Mouse (Mus musculus): Measurements from ENCODE around the gene Ptch1. TPM values are rescaled to one million over a fixed set of nuclear protein-coding genes. Genes with fewer than 3 reads are reported as not detected.

Ptch1 gene
- polyA plus RNA-seq, 1 experiment from 2014 or later = 25.6 TPM

DNA sequence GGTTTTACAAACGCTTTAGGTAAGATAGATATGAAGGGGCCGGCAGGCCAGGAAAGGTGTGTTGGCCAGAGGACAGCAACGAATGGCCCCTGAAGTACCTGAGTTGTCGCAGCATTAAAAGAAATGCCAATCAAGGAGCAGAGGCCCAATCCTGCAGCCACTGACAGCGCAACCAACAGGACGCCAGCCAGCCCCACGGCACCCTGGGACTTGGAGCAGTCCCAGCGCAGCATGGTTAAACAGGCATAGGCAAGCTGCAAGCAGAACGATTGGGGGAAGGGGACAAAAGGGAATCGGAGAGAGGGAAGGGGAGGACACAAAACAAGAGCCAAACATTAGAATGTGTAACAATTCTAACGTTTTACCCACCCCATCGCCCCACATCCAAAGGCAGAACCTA is 32.8 kb downstream of the Ptch1 start:
- H3K27me3 ChIP-seq (ENCODE audit: control insufficient read depth, insufficient read depth, low read length) = no peaks in the 10 kb centered on the region
- no peak for ATAC-seq (ENCODE audit: insufficient number of reproducible peaks, low FRiP score, low TSS enrichment, low read depth)
- no peak for DNase-seq (ENCODE audit: low spot score)
- 91% methylated on average over 12 of the region's 12 CpGs for WGBS
- no peak overlapping the region for H3K4me2 ChIP-seq (ENCODE audit: low read depth, severe bottlenecking)
- H3K4me1 ChIP-seq (ENCODE audit: control insufficient read depth, insufficient read depth, low read length) = peaks cover 40% of the 10 kb centered on the region
- no peak overlapping the region for H3K27ac ChIP-seq (replicated peaks; ENCODE audit: low read depth, low read length)
- no peak overlapping the region for H3K4me3 ChIP-seq (ENCODE audit: low read depth, low read length)
- H3K9me3 ChIP-seq (ENCODE audit: control insufficient read depth, low read length) = no peaks in the 10 kb centered on the region
- H3K36me3 ChIP-seq (ENCODE audit: control insufficient read depth, insufficient read depth, low read length) = peaks cover 26% of the 10 kb centered on the region
- H3K9ac ChIP-seq (ENCODE audit: low read length) = no peak overlapping the region

DNA sequence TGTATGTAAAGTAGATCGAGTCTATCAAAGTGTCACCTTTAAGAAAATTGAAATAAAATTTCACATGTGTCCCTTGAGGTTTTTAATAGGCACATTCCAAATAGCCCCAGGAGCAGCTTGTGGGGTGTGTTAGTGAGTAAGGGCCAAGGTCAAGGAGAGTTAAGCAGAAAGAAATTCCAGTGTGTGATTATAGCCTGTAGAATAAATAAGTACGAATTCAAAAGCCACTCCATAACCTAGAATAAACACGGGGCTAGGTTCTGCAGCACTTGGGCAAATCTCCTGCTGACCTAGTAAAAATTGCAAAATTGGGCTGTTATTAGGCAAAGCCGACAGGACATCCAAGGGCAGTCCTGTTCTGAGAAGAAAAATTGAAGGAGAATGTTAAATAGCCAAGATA is 38.4 kb downstream of the Ptch1 start:
- ATAC-seq (ENCODE audit: insufficient number of reproducible peaks, low FRiP score, low TSS enrichment, low read depth) (no peak), DNase-seq (ENCODE audit: low spot score) (no peak)
- WGBS = 72% methylated on average over 4 of the region's 4 CpGs
- no peaks in the 10 kb centered on the region for H3K27me3 ChIP-seq (ENCODE audit: control insufficient read depth, insufficient read depth, low read length)
- peaks cover 16% of the 10 kb centered on the region for H3K4me1 ChIP-seq (ENCODE audit: control insufficient read depth, insufficient read depth, low read length)
- no peaks in the 10 kb centered on the region for H3K9me3 ChIP-seq (ENCODE audit: control insufficient read depth, low read length)
- no peak overlapping the region for H3K4me2 ChIP-seq (ENCODE audit: low read depth, severe bottlenecking)
- H3K27ac ChIP-seq (replicated peaks; ENCODE audit: low read depth, low read length) = no peak overlapping the region
- peaks cover 55% of the 10 kb centered on the region for H3K36me3 ChIP-seq (ENCODE audit: control insufficient read depth, insufficient read depth, low read length)
- H3K4me3 ChIP-seq (ENCODE audit: low read depth, low read length) = no peak overlapping the region
- no peak overlapping the region for H3K9ac ChIP-seq (ENCODE audit: low read length)

GRCm38 (mm10) chr13:63530857-63531256 is 42.5 kb downstream of the Ptch1 start:
- no peak overlapping the region for H3K27ac ChIP-seq (replicated peaks; ENCODE audit: low read depth, low read length)
- H3K4me3 ChIP-seq (ENCODE audit: low read depth, low read length) = no peak overlapping the region
- no peaks in the 10 kb centered on the region for H3K27me3 ChIP-seq (ENCODE audit: control insufficient read depth, insufficient read depth, low read length)
- WGBS = 82% methylated on average over 9 of the region's 9 CpGs
- H3K9ac ChIP-seq (ENCODE audit: low read length) = no peak overlapping the region
- no peak for DNase-seq (ENCODE audit: low spot score)
- ATAC-seq (ENCODE audit: insufficient number of reproducible peaks, low FRiP score, low TSS enrichment, low read depth) = no peak
- peaks cover 48% of the 10 kb centered on the region for H3K4me1 ChIP-seq (ENCODE audit: control insufficient read depth, insufficient read depth, low read length)
- H3K9me3 ChIP-seq (ENCODE audit: control insufficient read depth, low read length) = no peaks in the 10 kb centered on the region
- H3K36me3 ChIP-seq (ENCODE audit: control insufficient read depth, insufficient read depth, low read length) = peaks cover 41% of the 10 kb centered on the region
- no peak overlapping the region for H3K4me2 ChIP-seq (ENCODE audit: low read depth, severe bottlenecking)

- ATAC-seq (ENCODE audit: insufficient number of reproducible peaks, low FRiP score, low TSS enrichment, low read depth) (no peak), DNase-seq (ENCODE audit: low spot score) (no peak)
- H3K36me3 ChIP-seq (ENCODE audit: control insufficient read depth, insufficient read depth, low read length) = peaks cover 41% of the 10 kb centered on the region
- H3K9me3 ChIP-seq (ENCODE audit: control insufficient read depth, low read length) = no peaks in the 10 kb centered on the region
- no peak overlapping the region for H3K9ac ChIP-seq (ENCODE audit: low read length)
- H3K4me2 ChIP-seq (ENCODE audit: low read depth, severe bottlenecking) = no peak overlapping the region
- WGBS = 46% methylated on average over 3 of the region's 3 CpGs
- H3K27ac ChIP-seq (replicated peaks; ENCODE audit: low read depth, low read length) = no peak overlapping the region; the same call in 1 of the 2 replicates
- H3K4me3 ChIP-seq (ENCODE audit: low read depth, low read length) = no peak overlapping the region
- H3K27me3 ChIP-seq (ENCODE audit: control insufficient read depth, insufficient read depth, low read length) = no peaks in the 10 kb centered on the region
- peaks cover 49% of the 10 kb centered on the region for H3K4me1 ChIP-seq (ENCODE audit: control insufficient read depth, insufficient read depth, low read length)
These were observed 43.0 kb downstream of the Ptch1 start for GRCm38 (mm10) chr13:63530371-63530764.

DNA sequence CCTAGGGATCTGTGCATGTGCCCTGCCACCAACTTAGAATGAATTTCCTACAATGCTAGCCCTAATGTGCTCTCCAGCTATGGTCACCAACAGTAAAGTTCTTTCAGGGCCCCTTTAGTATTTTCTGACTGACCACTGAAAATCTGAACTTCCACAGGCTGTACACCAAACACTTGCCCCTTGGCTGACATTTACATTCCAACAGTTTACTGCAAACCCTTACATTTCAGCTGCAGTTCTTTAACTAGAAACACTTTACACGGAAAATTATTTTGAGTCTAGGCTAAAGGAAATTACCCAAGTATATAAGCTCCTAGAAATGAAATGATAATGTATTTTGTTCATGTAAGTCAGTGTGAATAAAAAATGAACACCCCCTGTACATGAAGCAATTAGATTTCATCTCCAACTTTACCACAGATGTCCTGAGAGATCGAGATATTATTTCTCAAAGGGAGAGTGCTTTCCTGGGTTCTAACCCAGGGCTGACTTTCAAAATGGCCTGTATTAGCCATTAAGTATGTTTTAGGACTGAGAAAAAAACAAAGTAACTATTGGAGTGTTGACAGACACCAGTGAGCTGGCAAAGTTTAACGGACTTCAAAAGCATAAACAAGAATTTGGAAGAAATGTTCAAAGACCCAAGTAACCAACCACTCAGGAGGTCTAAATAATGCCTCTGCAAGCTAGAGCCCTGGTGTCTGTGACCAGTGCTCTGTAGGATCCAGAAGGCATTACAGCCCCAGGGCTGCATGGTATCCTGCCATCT is 43.6 kb downstream of the Ptch1 start:
- Histone ChIP-seq H3K9ac (ENCODE audit: low read length) (no peak overlapping the region), H3K9me3 (ENCODE audit: control insufficient read depth, low read length) (no peaks in the 10 kb centered on the region), H3K27ac (replicated peaks; ENCODE audit: low read depth, low read length) (peak overlapping the region; percentile 70; the same call in 1 of the 2 replicates), H3K27me3 (ENCODE audit: control insufficient read depth, insufficient read depth, low read length) (no peaks in the 10 kb centered on the region), H3K4me3 (ENCODE audit: low read depth, low read length) (no peak overlapping the region), H3K4me2 (ENCODE audit: low read depth, severe bottlenecking) (no peak overlapping the region), H3K36me3 (ENCODE audit: control insufficient read depth, insufficient read depth, low read length) (peaks cover 38% of the 10 kb centered on the region), H3K4me1 (ENCODE audit: control insufficient read depth, insufficient read depth, low read length) (peaks cover 55% of the 10 kb centered on the region)
- DNase-seq (ENCODE audit: low spot score) (no peak), ATAC-seq (ENCODE audit: insufficient number of reproducible peaks, low FRiP score, low TSS enrichment, low read depth) (no peak)
- whole genome bisulfite sequencing = 47% methylated on average over 3 of the region's 3 CpGs

- Histone ChIP-seq H3K4me1 (ENCODE audit: control insufficient read depth, insufficient read depth, low read length) (peaks cover 64% of the 10 kb centered on the region), H3K4me2 (ENCODE audit: low read depth, severe bottlenecking) (peak overlapping the region; percentile 2; the same call in 1 of the 2 replicates), H3K4me3 (ENCODE audit: low read depth, low read length) (no peak overlapping the region), H3K9ac (ENCODE audit: low read length) (no peak overlapping the region), H3K27ac (replicated peaks; ENCODE audit: low read depth, low read length) (peak overlapping the region; percentile 70), H3K36me3 (ENCODE audit: control insufficient read depth, insufficient read depth, low read length) (peaks cover 32% of the 10 kb centered on the region), H3K27me3 (ENCODE audit: control insufficient read depth, insufficient read depth, low read length) (no peaks in the 10 kb centered on the region), H3K9me3 (ENCODE audit: control insufficient read depth, low read length) (no peaks in the 10 kb centered on the region)
- peak; percentile 39 for DNase-seq (ENCODE audit: low spot score)
- peak; percentile 52; the same call in 1 of the 2 replicates for ATAC-seq (ENCODE audit: insufficient number of reproducible peaks, low FRiP score, low TSS enrichment, low read depth)
- 8% methylated on average over 2 of the region's 2 CpGs for WGBS
These were observed 44.5 kb downstream of the Ptch1 start for GRCm38 (mm10) chr13:63528852-63529251.

- Histone ChIP-seq H3K4me1 (ENCODE audit: control insufficient read depth, insufficient read depth, low read length) (peaks cover 68% of the 10 kb centered on the region), H3K4me2 (ENCODE audit: low read depth, severe bottlenecking) (peak overlapping the region; percentile 2; the same call in 1 of the 2 replicates), H3K9ac (ENCODE audit: low read length) (no peak overlapping the region), H3K4me3 (ENCODE audit: low read depth, low read length) (no peak overlapping the region), H3K36me3 (ENCODE audit: control insufficient read depth, insufficient read depth, low read length) (peaks cover 26% of the 10 kb centered on the region), H3K27ac (replicated peaks; ENCODE audit: low read depth, low read length) (peak overlapping the region; percentile 70), H3K27me3 (ENCODE audit: control insufficient read depth, insufficient read depth, low read length) (no peaks in the 10 kb centered on the region), H3K9me3 (ENCODE audit: control insufficient read depth, low read length) (no peaks in the 10 kb centered on the region)
- WGBS = 2% methylated on average over 5 of the region's 5 CpGs
- peak; percentile 88 for DNase-seq (ENCODE audit: low spot score)
- peak; percentile 78 for ATAC-seq (ENCODE audit: insufficient number of reproducible peaks, low FRiP score, low TSS enrichment, low read depth)
These were observed 45.2 kb downstream of the Ptch1 start for GRCm38 (mm10) chr13:63528164-63528675.

- no peak for ATAC-seq (ENCODE audit: insufficient number of reproducible peaks, low FRiP score, low TSS enrichment, low read depth)
- WGBS = 20% methylated on average over 11 of the region's 11 CpGs
These were observed 47.7 kb downstream of the Ptch1 start for GRCm38 (mm10) chr13:63525571-63526197.

More at GRCm38 (mm10) chr13:63525571-63526197, 47.7 kb downstream of the Ptch1 start:
- Histone ChIP-seq H3K27me3 (ENCODE audit: control insufficient read depth, insufficient read depth, low read length) (no peaks in the 10 kb centered on the region), H3K9ac (ENCODE audit: low read length) (no peak overlapping the region), H3K36me3 (ENCODE audit: control insufficient read depth, insufficient read depth, low read length) (peaks cover 15% of the 10 kb centered on the region), H3K9me3 (ENCODE audit: control insufficient read depth, low read length) (no peaks in the 10 kb centered on the region), H3K27ac (replicated peaks; ENCODE audit: low read depth, low read length) (peak overlapping the region; percentile 72), H3K4me1 (ENCODE audit: control insufficient read depth, insufficient read depth, low read length) (peaks cover 75% of the 10 kb centered on the region), H3K4me3 (ENCODE audit: low read depth, low read length) (no peak overlapping the region), H3K4me2 (ENCODE audit: low read depth, severe bottlenecking) (no peak overlapping the region)
- no peak for DNase-seq (ENCODE audit: low spot score)

All from limb, embryonic 11.5 days (tissue).